Mouse (Mus musculus): ENCODE measurements around the gene Bmpr1b.

DNA sequence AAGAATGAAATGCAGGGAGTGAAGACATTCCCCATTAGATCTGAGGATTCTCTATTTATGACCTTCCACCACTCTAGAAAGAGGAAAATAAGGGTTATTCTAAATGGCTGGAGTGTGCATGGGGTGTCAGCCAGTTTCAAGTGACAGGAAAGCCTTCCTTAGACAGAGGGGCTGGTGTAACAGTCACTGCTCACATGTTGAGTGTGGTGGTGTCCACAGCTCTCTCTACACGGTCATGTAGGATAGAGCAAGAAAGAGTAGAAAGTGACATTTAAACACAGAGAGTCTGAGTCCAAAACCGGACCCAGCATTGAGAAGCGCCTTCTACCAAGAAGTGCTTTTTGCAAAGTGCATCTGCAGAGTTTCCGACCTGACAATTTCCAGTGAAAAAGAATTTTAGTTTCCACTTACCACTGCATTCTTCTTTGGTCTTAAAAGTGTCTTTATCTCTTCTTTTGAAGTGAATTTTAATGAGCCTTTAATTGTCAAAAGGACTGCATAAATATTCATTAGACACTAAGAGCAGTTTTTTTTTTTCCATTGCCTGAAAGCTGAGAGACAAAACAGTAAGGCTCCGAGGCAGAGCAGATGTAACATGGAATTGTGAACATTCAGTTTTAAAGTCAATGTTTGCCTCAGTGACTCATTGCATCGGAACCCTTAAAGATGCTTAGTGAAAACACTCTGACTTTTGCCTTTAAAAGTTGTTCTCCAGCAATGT lies 263.2 kb downstream of the Bmpr1b start:
- TF ChIP-seq POLR2A (IDR thresholded peaks at IDR 0.05; ENCODE audit: control insufficient read depth, extremely low read depth, insufficient read depth, low read length, poor library complexity): no peak
- TF ChIP-seq CTCF (IDR thresholded peaks at IDR 0.05; ENCODE audit: borderline replicate concordance, control insufficient read depth, extremely low read depth, insufficient read depth, low read length, poor library complexity): no peak
